Mouse (Mus musculus) midbrain, embryonic 12.5 days (tissue): ENCODE measurements at regions not wholly inside any gene's neighbourhood (a gene's known extent, or its start where the extent isn't known, plus 50 kb on each side); places are given as distances from the start of the nearest gene placed in this dataset.

Experiments used
- ATAC-seq: fragments of 200-750 bp; cut with Nextera tagmentation; 2 replicates; pipeline ENCODE4 v1.8.0; 2017; ENCODE audit warnings: low read depth, moderate TSS enrichment, moderate library complexity; ENCODE audit not compliant: low FRiP score
- H3K27ac ChIP-seq: fragments of 300-500 bp; sonication (generic); replicated peaks from 2 replicates; pipeline ENCODE4 v1.5.1; 2016; ENCODE audit warnings: mild to moderate bottlenecking
- H3K27me3 ChIP-seq: fragments of 300-500 bp; sonication (generic); 2 replicates; pipeline ENCODE4 v1.6.1; 2016; ENCODE audit warnings: mild to moderate bottlenecking
- H3K36me3 ChIP-seq: fragments of 300-500 bp; sonication (generic); 2 replicates; pipeline ENCODE4 v1.6.1; 2016
- H3K4me1 ChIP-seq: fragments of 300-500 bp; sonication (generic); 2 replicates; pipeline ENCODE4 v1.6.1; 2016
- H3K4me2 ChIP-seq: fragments of 300-500 bp; sonication (generic); replicated peaks from 2 replicates; pipeline ENCODE4 v1.6.1; 2016; ENCODE audit warnings: mild to moderate bottlenecking, moderate library complexity
- H3K4me3 ChIP-seq: fragments of 300-500 bp; sonication (generic); 2 replicates; pipeline ENCODE4 v1.5.1; 2016; ENCODE audit warnings: mild to moderate bottlenecking
- H3K9ac ChIP-seq: fragments of 300-500 bp; sonication (generic); replicated peaks from 2 replicates; pipeline ENCODE4 v1.6.1; 2016; ENCODE audit warnings: mild to moderate bottlenecking, moderate library complexity
- H3K9me3 ChIP-seq: fragments of 300-500 bp; sonication (generic); 2 replicates; pipeline ENCODE4 v1.6.1; 2016; ENCODE audit warnings: mild to moderate bottlenecking
- WGBS: fragments of 180-500 bp; shearing (Covaris S2); methylation state at CpG from one replicate; pipeline ENCODE4 v1.1.7; 2016; 5-methylcytosine and 5-hydroxymethylcytosine counted together

DNA sequence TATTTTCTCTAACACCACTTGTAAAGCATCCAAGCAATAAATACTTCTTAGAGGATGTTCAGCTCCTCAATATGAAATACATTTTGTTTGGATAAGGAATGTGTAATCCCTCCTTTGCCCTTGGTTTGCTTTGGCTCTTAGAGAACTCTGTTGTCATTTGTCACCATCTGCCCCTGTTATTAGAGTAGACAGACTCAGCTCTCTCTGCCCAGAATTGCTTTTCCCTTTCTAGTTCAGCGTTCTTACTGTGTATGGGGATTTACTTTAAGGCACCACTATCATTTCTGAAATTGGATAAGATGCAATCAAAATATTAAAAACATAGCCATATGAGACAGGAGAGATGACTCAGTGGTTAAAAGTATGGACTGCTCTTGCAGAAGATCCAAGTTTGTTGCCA lies 101.5 kb upstream of the Ednra start:
- no peaks in the 10 kb centered on the region for H3K27me3 ChIP-seq
- no peak overlapping the region for H3K27ac ChIP-seq
- no peaks in the 10 kb centered on the region for H3K36me3 ChIP-seq
- 92% methylated on average over 1 of the region's 1 CpGs for WGBS
- H3K9ac ChIP-seq = no peak overlapping the region
- H3K4me2 ChIP-seq = no peak overlapping the region
- H3K9me3 ChIP-seq = no peaks in the 10 kb centered on the region
- no peak overlapping the region for H3K4me3 ChIP-seq
- H3K4me1 ChIP-seq = peaks cover 6% of the 10 kb centered on the region; the same call in 1 of the 2 replicates
- no peak for ATAC-seq

GRCm38 (mm10) chr8:77826255-77826654 lies 102.0 kb upstream of the Ednra start:
- no peak overlapping the region for H3K9ac ChIP-seq
- no peak overlapping the region for H3K4me2 ChIP-seq
- no peaks in the 10 kb centered on the region for H3K27me3 ChIP-seq
- no peak overlapping the region for H3K27ac ChIP-seq
- no peak for ATAC-seq
- no peaks in the 10 kb centered on the region for H3K36me3 ChIP-seq
- no peaks in the 10 kb centered on the region for H3K9me3 ChIP-seq
- 71% methylated on average over 2 of the region's 2 CpGs for WGBS
- H3K4me3 ChIP-seq = no peak overlapping the region
- H3K4me1 ChIP-seq = peaks cover 6% of the 10 kb centered on the region; the same call in 1 of the 2 replicates

DNA sequence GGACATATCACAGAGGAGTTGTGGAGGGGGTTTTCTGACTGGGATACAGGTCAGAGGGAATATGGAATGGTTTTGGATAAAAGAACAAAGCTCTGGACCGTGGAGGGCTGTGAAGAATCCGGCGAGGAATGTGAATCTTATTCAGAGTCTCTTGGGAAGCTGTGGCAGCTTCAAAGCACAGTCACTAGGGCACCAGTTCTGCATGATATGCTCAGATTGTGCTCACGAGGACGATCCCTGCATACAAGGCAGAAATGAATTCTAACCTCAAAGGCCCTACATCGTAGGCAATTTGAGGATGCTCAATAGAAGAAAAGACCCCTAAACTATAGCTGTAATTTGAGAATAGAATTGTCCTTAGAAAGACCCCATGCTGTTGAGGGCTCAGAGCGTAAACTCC lies 103.8 kb upstream of the Ednra start:
- Histone ChIP-seq H3K27ac (no peak overlapping the region; the same call in 1 of the 2 replicates), H3K4me2 (no peak overlapping the region), H3K9me3 (no peaks in the 10 kb centered on the region), H3K36me3 (no peaks in the 10 kb centered on the region), H3K4me1 (peaks cover 6% of the 10 kb centered on the region; the same call in 1 of the 2 replicates), H3K4me3 (no peak overlapping the region), H3K27me3 (no peaks in the 10 kb centered on the region), H3K9ac (no peak overlapping the region)
- 0 out of 2 replicates have a peak, but pooled peaks have one; percentile 34 for ATAC-seq
- WGBS = 10% methylated on average over 7 of the region's 7 CpGs

DNA sequence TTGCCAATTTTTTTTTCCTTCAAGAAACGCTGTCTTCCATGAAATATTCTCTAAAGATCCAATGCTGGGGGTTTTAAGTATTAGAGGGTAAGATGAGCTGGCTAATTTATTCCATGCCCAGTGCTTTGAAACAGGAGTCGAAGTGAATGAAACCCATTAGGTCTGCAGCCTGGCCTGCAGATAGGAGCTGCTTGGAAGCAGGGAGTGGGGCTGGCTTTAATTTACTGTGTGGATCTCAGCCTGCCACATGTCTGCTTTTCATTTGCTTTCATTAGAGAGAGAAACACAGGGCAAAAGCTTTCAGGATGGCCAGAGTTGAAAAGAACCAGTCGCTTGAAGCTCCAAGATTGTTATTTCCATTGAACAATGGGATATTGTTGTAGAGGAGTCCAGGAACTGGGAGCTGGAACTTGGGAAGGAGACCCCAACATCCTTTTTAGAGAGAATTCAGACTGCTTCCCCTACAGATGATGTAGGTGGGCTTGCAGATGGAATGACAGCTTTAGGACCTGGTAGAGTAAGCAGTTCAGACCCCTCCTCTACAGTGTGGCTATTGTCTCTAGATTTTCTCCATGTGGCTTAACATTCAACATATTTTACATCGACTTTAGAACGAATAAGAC lies 105.0 kb upstream of the Ednra start:
- ATAC-seq = no peak
- no peaks in the 10 kb centered on the region for H3K9me3 ChIP-seq
- peaks cover 6% of the 10 kb centered on the region; the same call in 1 of the 2 replicates for H3K4me1 ChIP-seq
- no peaks in the 10 kb centered on the region for H3K36me3 ChIP-seq
- no peaks in the 10 kb centered on the region for H3K27me3 ChIP-seq
- H3K9ac ChIP-seq = no peak overlapping the region
- H3K4me3 ChIP-seq = no peak overlapping the region
- 62% methylated on average over 5 of the region's 5 CpGs for WGBS
- H3K4me2 ChIP-seq = no peak overlapping the region
- H3K27ac ChIP-seq = no peak overlapping the region

GRCm38 (mm10) chr8:77829764-77830163 lies 105.5 kb upstream of the Ednra start:
- no peak overlapping the region for H3K9ac ChIP-seq
- no peak for ATAC-seq
- H3K4me2 ChIP-seq = no peak overlapping the region
- WGBS = 79% methylated on average over 5 of the region's 5 CpGs
- H3K9me3 ChIP-seq = no peaks in the 10 kb centered on the region
- no peak overlapping the region for H3K4me3 ChIP-seq
- H3K4me1 ChIP-seq = peaks cover 6% of the 10 kb centered on the region; the same call in 1 of the 2 replicates
- no peaks in the 10 kb centered on the region for H3K27me3 ChIP-seq
- H3K36me3 ChIP-seq = no peaks in the 10 kb centered on the region
- no peak overlapping the region for H3K27ac ChIP-seq

DNA sequence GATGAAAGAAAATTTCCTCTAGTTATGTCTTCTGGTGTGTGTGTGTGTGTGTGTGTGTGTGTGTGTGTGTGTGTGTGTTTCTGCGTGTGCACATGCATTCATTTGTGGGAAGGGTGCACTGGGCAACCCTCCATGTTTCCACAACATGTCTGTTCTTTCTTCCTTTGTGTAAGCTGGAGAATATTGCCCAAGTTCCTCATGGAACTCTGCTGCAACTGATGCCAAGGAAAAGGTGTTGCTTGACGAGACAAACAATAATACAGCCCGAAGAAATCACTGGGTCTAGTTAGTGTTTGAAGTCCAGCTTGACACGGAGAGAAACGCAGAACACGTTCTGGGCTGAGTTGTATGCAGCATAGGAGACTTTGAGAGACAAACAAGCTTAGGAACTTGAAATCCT lies 110.0 kb upstream of the Ednra start:
- no peaks in the 10 kb centered on the region for H3K4me1 ChIP-seq
- H3K4me3 ChIP-seq = no peak overlapping the region
- H3K9ac ChIP-seq = no peak overlapping the region
- WGBS = 80% methylated on average over 6 of the region's 6 CpGs
- no peak overlapping the region for H3K4me2 ChIP-seq
- H3K36me3 ChIP-seq = no peaks in the 10 kb centered on the region
- no peak overlapping the region for H3K27ac ChIP-seq
- no peaks in the 10 kb centered on the region for H3K9me3 ChIP-seq
- ATAC-seq = no peak
- no peaks in the 10 kb centered on the region for H3K27me3 ChIP-seq

- H3K4me2 ChIP-seq = no peak overlapping the region
- no peaks in the 10 kb centered on the region for H3K4me1 ChIP-seq
Measured at GRCm38 (mm10) chr8:77836902-77837489, 112.7 kb upstream of the Ednra start.

DNA sequence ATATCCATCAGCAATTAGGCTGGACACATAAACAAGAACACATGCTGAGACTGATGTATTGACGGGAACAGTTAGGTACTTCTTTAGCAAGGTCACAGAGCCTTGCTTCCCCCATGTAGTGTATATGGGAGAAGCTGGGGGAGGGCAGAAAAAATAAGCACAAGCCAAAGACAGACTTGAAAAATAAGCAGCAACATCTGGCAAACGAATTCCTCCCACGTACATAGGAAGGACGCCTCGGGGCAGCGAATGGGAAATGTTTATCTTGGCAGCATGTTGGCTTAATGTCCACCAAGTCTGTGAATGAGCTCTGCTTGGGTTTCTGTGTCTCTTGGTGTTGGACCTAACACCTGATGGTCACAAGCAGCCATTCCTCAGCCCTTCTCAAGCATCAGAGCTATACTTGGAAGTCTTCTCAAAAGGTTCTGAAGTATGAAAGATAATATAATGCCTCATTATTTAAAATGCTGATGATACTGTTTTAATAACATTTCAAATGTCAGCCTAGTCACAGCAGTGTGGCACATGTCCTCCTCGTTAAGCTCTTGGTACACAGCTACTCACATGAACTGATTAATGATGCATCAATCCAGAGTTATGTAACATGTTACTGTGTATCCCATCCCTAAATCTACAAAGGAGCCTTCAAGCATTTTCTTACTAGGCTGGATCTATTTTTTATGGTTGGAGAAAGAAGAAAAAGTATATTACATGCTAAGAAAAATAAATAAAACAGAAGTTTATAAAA lies 118.3 kb upstream of the Ednra start:
- no peaks in the 10 kb centered on the region for H3K27me3 ChIP-seq
- 69% methylated on average over 7 of the region's 7 CpGs for WGBS
- H3K9ac ChIP-seq = no peak overlapping the region
- no peak overlapping the region for H3K27ac ChIP-seq
- no peaks in the 10 kb centered on the region for H3K36me3 ChIP-seq
- no peak for ATAC-seq
- H3K4me2 ChIP-seq = no peak overlapping the region
- H3K4me3 ChIP-seq = no peak overlapping the region
- H3K4me1 ChIP-seq = no peaks in the 10 kb centered on the region
- no peaks in the 10 kb centered on the region for H3K9me3 ChIP-seq

More at GRCm38 (mm10) chr8:77836902-77837489, 112.7 kb upstream of the Ednra start:
- no peak overlapping the region for H3K4me3 ChIP-seq
- no peaks in the 10 kb centered on the region for H3K27me3 ChIP-seq
- no peaks in the 10 kb centered on the region for H3K9me3 ChIP-seq
- H3K9ac ChIP-seq = no peak overlapping the region
- H3K36me3 ChIP-seq = no peaks in the 10 kb centered on the region
- WGBS = 88% methylated on average over 5 of the region's 5 CpGs
- no peak overlapping the region for H3K27ac ChIP-seq
- ATAC-seq = no peak

GRCm38 (mm10) chr8:77843229-77843628 lies 119.0 kb upstream of the Ednra start:
- Histone ChIP-seq H3K27me3 (no peaks in the 10 kb centered on the region), H3K36me3 (no peaks in the 10 kb centered on the region), H3K9ac (no peak overlapping the region), H3K4me1 (no peaks in the 10 kb centered on the region), H3K9me3 (no peaks in the 10 kb centered on the region), H3K27ac (no peak overlapping the region), H3K4me2 (no peak overlapping the region), H3K4me3 (no peak overlapping the region)
- 76% methylated on average over 3 of the region's 3 CpGs for WGBS
- ATAC-seq = no peak

- H3K36me3 ChIP-seq = no peaks in the 10 kb centered on the region
- H3K9me3 ChIP-seq = no peaks in the 10 kb centered on the region
- no peak overlapping the region for H3K4me2 ChIP-seq
- ATAC-seq = no peak
- 87% methylated on average over 5 of the region's 5 CpGs for WGBS
- no peak overlapping the region for H3K9ac ChIP-seq
- H3K4me1 ChIP-seq = no peaks in the 10 kb centered on the region
- no peaks in the 10 kb centered on the region for H3K27me3 ChIP-seq
- H3K27ac ChIP-seq = no peak overlapping the region
- H3K4me3 ChIP-seq = no peak overlapping the region
Measured at GRCm38 (mm10) chr8:77850523-77850922, 126.3 kb upstream of the Ednra start.

GRCm38 (mm10) chr8:77870264-77870663 lies 146.0 kb upstream of the Ednra start:
- ATAC-seq = no peak
- WGBS = 70% methylated on average over 6 of the region's 6 CpGs

DNA sequence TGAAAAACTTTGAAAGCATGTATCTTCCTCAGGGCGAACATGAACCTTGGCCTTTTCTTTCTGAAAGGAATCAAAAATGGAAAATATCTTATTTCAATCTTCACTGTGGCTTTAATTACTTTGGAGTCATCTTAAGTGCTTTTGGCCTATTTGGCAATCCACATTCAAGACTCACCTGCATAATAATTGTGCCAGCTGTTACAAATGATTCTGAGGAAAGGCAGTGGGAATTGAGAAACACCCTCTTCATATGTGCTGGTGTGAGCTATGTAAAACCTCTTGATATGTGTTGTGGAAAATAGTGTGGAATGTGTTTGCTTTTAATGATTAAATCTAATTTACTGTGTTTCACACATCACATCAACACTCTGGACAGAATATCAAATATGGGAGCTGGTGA lies 148.5 kb upstream of the Ednra start:
- no peaks in the 10 kb centered on the region for H3K27me3 ChIP-seq
- no peak for ATAC-seq
- 97% methylated on average over 1 of the region's 1 CpGs for WGBS

More at GRCm38 (mm10) chr8:77870264-77870663, 146.0 kb upstream of the Ednra start:
- H3K27me3 ChIP-seq = no peaks in the 10 kb centered on the region
- no peaks in the 10 kb centered on the region for H3K9me3 ChIP-seq
- no peak overlapping the region for H3K4me3 ChIP-seq
- no peaks in the 10 kb centered on the region for H3K4me1 ChIP-seq
- H3K27ac ChIP-seq = no peak overlapping the region
- no peak overlapping the region for H3K9ac ChIP-seq
- H3K4me2 ChIP-seq = no peak overlapping the region
- H3K36me3 ChIP-seq = no peaks in the 10 kb centered on the region

More for the DNA sequence above, 148.5 kb upstream of the Ednra start:
- Histone ChIP-seq H3K27ac (no peak overlapping the region), H3K9ac (no peak overlapping the region), H3K9me3 (no peaks in the 10 kb centered on the region), H3K36me3 (no peaks in the 10 kb centered on the region), H3K4me2 (no peak overlapping the region), H3K4me3 (no peak overlapping the region), H3K4me1 (no peaks in the 10 kb centered on the region)
